Mouse (Mus musculus) heart, embryonic 12.5 days (tissue): ENCODE results near the gene She. TPM values are rescaled to one million over a fixed set of nuclear protein-coding genes. Genes with fewer than 3 reads are reported as not detected.

Experiments used
- ATAC-seq: fragments of 200-750 bp; cut with Nextera tagmentation; 2 replicates; pipeline ENCODE4 v1.8.0; 2017; ENCODE audit warnings: moderate TSS enrichment, moderate library complexity; ENCODE audit not compliant: insufficient number of reproducible peaks, low FRiP score
- H3K27ac ChIP-seq: fragments of 300-500 bp; sonication (generic); 2 replicates; pipeline ENCODE4 v1.5.1; 2016; ENCODE audit warnings: mild to moderate bottlenecking, moderate library complexity; ENCODE audit not compliant: poor library complexity, severe bottlenecking
- H3K27me3 ChIP-seq: fragments of 300-500 bp; sonication (generic); replicated peaks from 2 replicates; pipeline ENCODE4 v1.6.1; 2016; ENCODE audit warnings: mild to moderate bottlenecking, moderate library complexity
- H3K36me3 ChIP-seq: fragments of 300-500 bp; sonication (generic); 2 replicates; pipeline ENCODE4 v1.6.1; 2016; ENCODE audit warnings: mild to moderate bottlenecking, moderate library complexity
- H3K4me1 ChIP-seq: fragments of 300-500 bp; sonication (generic); replicated peaks from 2 replicates; pipeline ENCODE4 v1.6.1; 2016; ENCODE audit warnings: mild to moderate bottlenecking
- H3K4me2 ChIP-seq: fragments of 300-500 bp; sonication (generic); 2 replicates; pipeline ENCODE4 v1.6.1; 2016; ENCODE audit warnings: mild to moderate bottlenecking, moderate library complexity
- H3K4me3 ChIP-seq: fragments of 300-500 bp; sonication (generic); 2 replicates; pipeline ENCODE4 v1.5.1; 2016; ENCODE audit warnings: mild to moderate bottlenecking
- H3K9ac ChIP-seq: fragments of 300-500 bp; sonication (generic); 2 replicates; pipeline ENCODE4 v1.6.1; 2016; ENCODE audit warnings: mild to moderate bottlenecking, moderate library complexity
- H3K9me3 ChIP-seq: fragments of 300-500 bp; sonication (generic); replicated peaks from 2 replicates; pipeline ENCODE4 v1.6.1; 2016; ENCODE audit warnings: mild to moderate bottlenecking, moderate library complexity
- WGBS: fragments of 180-500 bp; shearing (Covaris S2); methylation state at CpG from one replicate; pipeline ENCODE4 v1.1.7; 2016; 5-methylcytosine and 5-hydroxymethylcytosine counted together
- polyA plus RNA-seq: library from polyadenylated mRNA; unstranded; fragments of >200 nt; fragmentation: Nextera tagmentation; extraction: Ambion mirVana; gene quantifications from 2 replicates; pipeline ENCODE4 v1.2.1, GENCODE M21; 2016

The She gene
- polyA plus RNA-seq, 1 experiment from 2014 or later: 9.6 TPM

- Histone ChIP-seq H3K9ac (no peak overlapping the region), H3K4me3 (no peak overlapping the region), H3K4me1 (no peaks in the 10 kb centered on the region), H3K4me2 (no peak overlapping the region), H3K27ac (no peak overlapping the region), H3K36me3 (no peaks in the 10 kb centered on the region), H3K27me3 (peaks cover 3% of the 10 kb centered on the region; the same call in 1 of the 2 replicates), H3K9me3 (no peaks in the 10 kb centered on the region)
- WGBS: 72% methylated on average over 7 of the region's 7 CpGs
- ATAC-seq: no peak
Measured at GRCm38 (mm10) chr3:89814051-89814450, 17.1 kb upstream of the She start.

- no peak overlapping the region for H3K27ac ChIP-seq
- H3K27me3 ChIP-seq: peaks cover 3% of the 10 kb centered on the region
- H3K4me2 ChIP-seq: no peak overlapping the region
- H3K4me1 ChIP-seq: peaks cover 9% of the 10 kb centered on the region
- 47% methylated on average over 4 of the region's 4 CpGs for WGBS
- ATAC-seq: no peak
- no peaks in the 10 kb centered on the region for H3K9me3 ChIP-seq
- no peak overlapping the region for H3K9ac ChIP-seq
- no peak overlapping the region for H3K4me3 ChIP-seq
- no peaks in the 10 kb centered on the region for H3K36me3 ChIP-seq
Measured at GRCm38 (mm10) chr3:89817056-89817455, 14.1 kb upstream of the She start.

- peaks cover 9% of the 10 kb centered on the region for H3K4me1 ChIP-seq
- no peak overlapping the region for H3K4me2 ChIP-seq
- WGBS: 68% methylated on average over 3 of the region's 3 CpGs
- no peaks in the 10 kb centered on the region for H3K9me3 ChIP-seq
- no peak overlapping the region for H3K27ac ChIP-seq
- no peaks in the 10 kb centered on the region for H3K36me3 ChIP-seq
- no peak overlapping the region for H3K9ac ChIP-seq
- H3K4me3 ChIP-seq: no peak overlapping the region
- ATAC-seq: no peak
- H3K27me3 ChIP-seq: no peaks in the 10 kb centered on the region; the same call in 1 of the 2 replicates
Measured at GRCm38 (mm10) chr3:89818605-89819004, 12.6 kb upstream of the She start.

- peak; percentile 48; the same call in 1 of the 2 replicates for ATAC-seq
- Histone ChIP-seq H3K9ac (no peak overlapping the region), H3K9me3 (no peaks in the 10 kb centered on the region), H3K27me3 (no peaks in the 10 kb centered on the region; the same call in 1 of the 2 replicates), H3K27ac (no peak overlapping the region), H3K4me3 (no peak overlapping the region), H3K36me3 (no peaks in the 10 kb centered on the region), H3K4me1 (peaks cover 9% of the 10 kb centered on the region), H3K4me2 (no peak overlapping the region)
- WGBS: 28% methylated on average over 7 of the region's 7 CpGs
Measured at GRCm38 (mm10) chr3:89819897-89820296, 11.3 kb upstream of the She start.

GRCm38 (mm10) chr3:89820311-89821095, 10.7 kb upstream of the She start:
- WGBS: 75% methylated on average over 12 of the region's 12 CpGs
- H3K36me3 ChIP-seq: no peaks in the 10 kb centered on the region
- H3K4me3 ChIP-seq: no peak overlapping the region

GRCm38 (mm10) chr3:89821096-89821513, 10.1 kb upstream of the She start:
- H3K36me3 ChIP-seq: no peaks in the 10 kb centered on the region
- 76% methylated on average over 11 of the region's 11 CpGs for WGBS
- no peaks in the 10 kb centered on the region; the same call in 1 of the 2 replicates for H3K27me3 ChIP-seq
- no peak overlapping the region for H3K4me3 ChIP-seq
- ATAC-seq: no peak
- no peak overlapping the region for H3K27ac ChIP-seq
- H3K4me2 ChIP-seq: no peak overlapping the region
- H3K9ac ChIP-seq: no peak overlapping the region
- peaks cover 9% of the 10 kb centered on the region for H3K4me1 ChIP-seq
- no peaks in the 10 kb centered on the region for H3K9me3 ChIP-seq

More at GRCm38 (mm10) chr3:89820311-89821095, 10.7 kb upstream of the She start:
- Histone ChIP-seq H3K27ac (no peak overlapping the region), H3K9me3 (no peaks in the 10 kb centered on the region), H3K4me2 (no peak overlapping the region), H3K9ac (no peak overlapping the region), H3K27me3 (no peaks in the 10 kb centered on the region; the same call in 1 of the 2 replicates), H3K4me1 (peaks cover 9% of the 10 kb centered on the region)
- 0 out of 2 replicates have a peak, but pooled peaks have one; percentile 11 for ATAC-seq

GRCm38 (mm10) chr3:89821548-89822480, 9.4 kb upstream of the She start:
- no peaks in the 10 kb centered on the region for H3K36me3 ChIP-seq
- no peaks in the 10 kb centered on the region for H3K9me3 ChIP-seq
- H3K27me3 ChIP-seq: no peaks in the 10 kb centered on the region; the same call in 1 of the 2 replicates
- peaks cover 9% of the 10 kb centered on the region for H3K4me1 ChIP-seq
- WGBS: 73% methylated on average over 10 of the region's 10 CpGs
- no peak for ATAC-seq
- H3K4me3 ChIP-seq: no peak overlapping the region
- H3K27ac ChIP-seq: no peak overlapping the region
- H3K4me2 ChIP-seq: no peak overlapping the region
- H3K9ac ChIP-seq: no peak overlapping the region

GRCm38 (mm10) chr3:89823594-89823993, 7.6 kb upstream of the She start:
- H3K9me3 ChIP-seq: no peaks in the 10 kb centered on the region
- H3K4me2 ChIP-seq: no peak overlapping the region
- H3K36me3 ChIP-seq: no peaks in the 10 kb centered on the region
- 55% methylated on average over 2 of the region's 2 CpGs for WGBS
- H3K27ac ChIP-seq: no peak overlapping the region
- peaks cover 9% of the 10 kb centered on the region for H3K4me1 ChIP-seq
- H3K9ac ChIP-seq: no peak overlapping the region
- no peak for ATAC-seq
- H3K4me3 ChIP-seq: no peak overlapping the region
- H3K27me3 ChIP-seq: peaks cover 5% of the 10 kb centered on the region

- Histone ChIP-seq H3K9me3 (no peaks in the 10 kb centered on the region), H3K4me2 (no peak overlapping the region), H3K4me1 (no peaks in the 10 kb centered on the region), H3K36me3 (no peaks in the 10 kb centered on the region), H3K27me3 (peaks cover 30% of the 10 kb centered on the region), H3K4me3 (no peak overlapping the region), H3K9ac (no peak overlapping the region), H3K27ac (no peak overlapping the region)
- WGBS: 61% methylated on average over 3 of the region's 3 CpGs
- no peak for ATAC-seq
Measured at GRCm38 (mm10) chr3:89826295-89826694, 4.9 kb upstream of the She start.

- Histone ChIP-seq H3K4me3 (no peak overlapping the region), H3K27ac (0 out of 2 replicates have a peak overlapping the region, but pooled peaks have one; percentile 41), H3K27me3 (peaks cover 37% of the 10 kb centered on the region), H3K4me2 (no peak overlapping the region; the same call in 1 of the 2 replicates), H3K36me3 (peaks cover 10% of the 10 kb centered on the region; the same call in 1 of the 2 replicates), H3K9ac (no peak overlapping the region), H3K4me1 (peaks cover 5% of the 10 kb centered on the region; the same call in 1 of the 2 replicates), H3K9me3 (no peaks in the 10 kb centered on the region)
- peak; percentile 84 for ATAC-seq
- 14% methylated on average over 8 of the region's 8 CpGs for WGBS
Measured at GRCm38 (mm10) chr3:89835362-89835761, 4.2 kb downstream of the She start.

- Histone ChIP-seq H3K4me2 (no peak overlapping the region), H3K4me3 (no peak overlapping the region), H3K36me3 (peaks cover 20% of the 10 kb centered on the region), H3K9me3 (peaks cover 6% of the 10 kb centered on the region), H3K27me3 (no peaks in the 10 kb centered on the region), H3K27ac (no peak overlapping the region), H3K4me1 (no peaks in the 10 kb centered on the region; the same call in 1 of the 2 replicates), H3K9ac (no peak overlapping the region)
- 68% methylated on average over 4 of the region's 4 CpGs for WGBS
- ATAC-seq: no peak
Measured at GRCm38 (mm10) chr3:89842258-89842657, 11.1 kb downstream of the She start.
